Mouse (Mus musculus): ENCODE measurements at regions not wholly inside any gene's neighbourhood (a gene's known extent, or its start where the extent isn't known, plus 50 kb on each side); places are given as distances from the start of the nearest gene placed in this dataset.

DNA sequence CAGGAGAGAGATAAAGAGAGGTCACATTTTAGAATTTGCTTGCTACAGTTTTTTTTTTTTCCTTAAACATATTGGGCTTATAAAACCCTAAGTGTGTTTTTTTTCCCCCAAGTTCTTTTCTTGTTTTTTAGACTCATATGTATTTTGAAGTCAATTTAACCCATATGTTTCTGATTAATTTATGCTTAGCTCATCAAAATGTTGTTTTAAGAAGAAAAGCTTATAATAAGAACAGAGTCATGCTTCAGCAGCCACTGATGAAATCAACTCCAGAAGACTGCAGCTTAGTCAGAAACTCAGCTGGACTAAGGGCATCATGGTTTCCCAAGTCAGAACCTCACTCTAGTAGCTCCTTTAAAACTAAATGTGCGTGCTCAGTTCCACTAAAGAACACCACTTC, 454.7 kb upstream of the Jag1 start:
- H3K9ac ChIP-seq (replicated peaks): no peak overlapping the region
- no peaks in the 10 kb centered on the region for H3K36me3 ChIP-seq
- H3K27me3 ChIP-seq: no peaks in the 10 kb centered on the region
- no peak overlapping the region for H3K4me2 ChIP-seq
- no peak overlapping the region for H3K27ac ChIP-seq
- ATAC-seq (ENCODE audit: insufficient number of reproducible peaks, insufficient read depth, low FRiP score, low TSS enrichment, low read depth): no peak
- H3K4me3 ChIP-seq (replicated peaks): no peak overlapping the region
- H3K9me3 ChIP-seq: no peaks in the 10 kb centered on the region
- H3K4me1 ChIP-seq (replicated peaks): no peaks in the 10 kb centered on the region
- 78% methylated on average over 1 of the region's 1 CpGs for WGBS

DNA sequence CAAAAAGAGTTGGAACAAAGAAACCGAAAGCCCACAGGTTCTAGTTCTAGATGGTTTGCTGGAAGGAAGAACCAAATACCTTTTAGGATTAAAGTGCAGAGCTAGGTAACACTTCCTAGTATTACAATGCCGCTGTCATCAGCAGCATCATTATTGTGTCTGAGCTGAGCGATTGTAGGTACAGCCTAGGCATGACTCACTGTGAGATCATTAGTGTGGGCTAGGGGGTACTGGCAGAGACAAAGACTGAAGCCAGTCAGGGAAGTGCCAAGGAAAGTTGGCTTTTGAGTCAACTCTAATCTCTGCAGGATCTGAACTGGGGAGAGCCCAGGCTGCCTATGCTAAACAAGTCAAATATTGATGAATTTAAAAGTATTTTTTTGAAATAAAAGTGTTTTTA, 450.2 kb upstream of the Jag1 start:
- no peak overlapping the region for H3K4me2 ChIP-seq
- H3K27ac ChIP-seq: no peak overlapping the region
- WGBS: 94% methylated on average over 3 of the region's 3 CpGs
- ATAC-seq (ENCODE audit: insufficient number of reproducible peaks, insufficient read depth, low FRiP score, low TSS enrichment, low read depth): no peak
- H3K4me1 ChIP-seq (replicated peaks): no peaks in the 10 kb centered on the region
- no peaks in the 10 kb centered on the region for H3K9me3 ChIP-seq
- H3K27me3 ChIP-seq: no peaks in the 10 kb centered on the region
- H3K36me3 ChIP-seq: no peaks in the 10 kb centered on the region
- no peak overlapping the region for H3K4me3 ChIP-seq (replicated peaks)
- no peak overlapping the region for H3K9ac ChIP-seq (replicated peaks)

DNA sequence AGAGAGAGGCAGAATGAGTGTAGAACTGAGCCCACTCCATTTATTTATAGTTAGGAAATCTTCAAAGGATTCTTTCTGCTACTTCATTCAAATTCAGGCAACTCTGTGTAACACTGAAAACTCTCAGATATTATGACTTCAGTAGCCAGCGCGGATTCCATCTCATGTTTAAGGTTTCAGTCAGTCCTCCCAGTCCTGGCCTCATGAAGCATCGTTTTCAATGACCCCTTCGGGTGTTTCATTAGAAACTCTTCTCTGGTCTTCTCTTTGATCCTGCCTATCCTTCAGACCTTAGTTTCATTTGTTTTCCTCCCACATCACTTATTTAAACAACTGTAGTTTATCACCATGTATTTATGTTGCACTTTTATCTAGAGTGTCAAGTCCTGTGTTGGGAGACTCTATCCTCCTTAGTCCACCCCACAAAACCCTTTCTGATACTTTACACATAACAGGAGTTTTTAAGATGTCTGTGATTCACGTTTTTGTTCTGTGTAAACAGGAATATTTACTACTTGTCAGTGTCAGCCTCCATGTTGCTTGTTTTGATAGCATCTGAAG, 447.7 kb upstream of the Jag1 start:
- no peaks in the 10 kb centered on the region for H3K27me3 ChIP-seq
- no peaks in the 10 kb centered on the region for H3K9me3 ChIP-seq
- WGBS: 45% methylated on average over 5 of the region's 5 CpGs
- no peak for ATAC-seq (ENCODE audit: insufficient number of reproducible peaks, insufficient read depth, low FRiP score, low TSS enrichment, low read depth)
- H3K4me1 ChIP-seq (replicated peaks): no peaks in the 10 kb centered on the region
- no peak overlapping the region for H3K4me2 ChIP-seq
- no peaks in the 10 kb centered on the region for H3K36me3 ChIP-seq
- H3K4me3 ChIP-seq (replicated peaks): no peak overlapping the region
- no peak overlapping the region for H3K9ac ChIP-seq (replicated peaks)
- no peak overlapping the region for H3K27ac ChIP-seq

DNA sequence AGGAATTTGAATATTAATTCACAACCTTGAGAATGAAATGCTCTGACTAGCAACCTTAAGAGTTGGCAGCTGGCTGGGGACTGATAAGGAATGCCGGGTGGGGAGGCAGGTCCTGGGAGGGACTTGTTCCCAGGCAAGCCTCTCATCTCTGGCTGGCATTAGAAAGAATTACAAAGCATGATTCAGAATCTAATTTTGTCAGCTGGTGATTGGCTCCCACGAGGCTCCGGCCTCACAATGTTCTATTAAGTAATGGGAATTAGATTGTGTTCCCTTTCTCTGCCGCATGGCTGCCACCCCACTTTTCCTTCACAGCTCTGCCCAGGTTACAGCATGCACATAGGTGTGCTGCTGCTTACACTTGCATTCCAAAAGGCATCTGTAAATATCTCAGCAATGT, 443.9 kb upstream of the Jag1 start:
- H3K27me3 ChIP-seq: no peaks in the 10 kb centered on the region
- WGBS: 62% methylated on average over 4 of the region's 4 CpGs
- H3K4me1 ChIP-seq (replicated peaks): no peaks in the 10 kb centered on the region
- ATAC-seq (ENCODE audit: insufficient number of reproducible peaks, insufficient read depth, low FRiP score, low TSS enrichment, low read depth): no peak
- H3K27ac ChIP-seq: no peak overlapping the region
- H3K4me2 ChIP-seq: no peak overlapping the region
- H3K9ac ChIP-seq (replicated peaks): no peak overlapping the region
- no peaks in the 10 kb centered on the region for H3K36me3 ChIP-seq
- H3K9me3 ChIP-seq: no peaks in the 10 kb centered on the region
- no peak overlapping the region for H3K4me3 ChIP-seq (replicated peaks)

DNA sequence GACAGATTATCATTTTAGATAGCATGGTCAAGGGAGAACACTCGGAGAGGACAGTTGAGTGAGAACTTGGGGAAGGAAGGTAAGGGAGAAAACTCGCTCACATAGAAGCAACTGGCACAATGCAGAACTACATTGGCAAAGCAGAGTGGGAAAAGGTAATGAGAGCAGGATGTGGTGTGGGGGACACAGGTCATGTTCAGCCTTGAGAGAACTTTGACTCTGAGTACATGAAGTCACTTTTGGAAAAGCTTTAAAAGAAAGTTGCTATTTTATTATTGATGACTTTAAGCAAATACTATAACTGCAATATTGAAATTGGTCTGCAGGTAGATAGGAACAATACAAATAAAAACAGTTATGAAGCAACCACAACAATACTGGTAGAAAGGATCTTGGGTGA, 437.4 kb upstream of the Jag1 start:
- no peak for ATAC-seq (ENCODE audit: insufficient number of reproducible peaks, insufficient read depth, low FRiP score, low TSS enrichment, low read depth)
- Histone ChIP-seq H3K9ac (replicated peaks) (no peak overlapping the region), H3K27me3 (no peaks in the 10 kb centered on the region), H3K4me3 (replicated peaks) (no peak overlapping the region), H3K27ac (no peak overlapping the region), H3K4me1 (replicated peaks) (peaks cover 4% of the 10 kb centered on the region; the same call in 1 of the 2 replicates), H3K9me3 (no peaks in the 10 kb centered on the region), H3K4me2 (no peak overlapping the region), H3K36me3 (no peaks in the 10 kb centered on the region)
- 83% methylated on average over 2 of the region's 2 CpGs for WGBS

DNA sequence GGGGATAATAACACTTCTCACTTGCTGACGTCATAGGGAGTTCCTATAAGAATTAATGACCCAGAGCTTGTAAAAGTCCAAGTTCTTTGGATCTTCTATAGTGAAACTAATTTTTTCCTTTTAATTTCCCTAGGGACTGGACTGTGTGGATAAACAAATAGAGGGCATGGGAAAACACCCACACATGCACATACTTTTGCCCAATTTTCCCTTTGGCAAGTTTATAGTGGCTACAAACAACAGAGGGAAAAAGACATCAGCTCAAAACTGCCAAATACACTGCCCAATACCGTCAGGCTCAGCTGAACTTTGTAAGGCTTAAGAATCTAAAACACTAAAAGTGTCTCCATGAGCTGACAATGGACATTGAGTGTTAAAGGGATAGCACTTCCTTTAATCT, 420.1 kb upstream of the Jag1 start:
- no peaks in the 10 kb centered on the region for H3K9me3 ChIP-seq
- no peaks in the 10 kb centered on the region for H3K27me3 ChIP-seq
- H3K4me2 ChIP-seq: no peak overlapping the region
- H3K36me3 ChIP-seq: no peaks in the 10 kb centered on the region
- H3K4me1 ChIP-seq (replicated peaks): peaks cover 5% of the 10 kb centered on the region; the same call in 1 of the 2 replicates
- no peak overlapping the region for H3K4me3 ChIP-seq (replicated peaks)
- 49% methylated on average over 2 of the region's 2 CpGs for WGBS
- no peak overlapping the region for H3K27ac ChIP-seq
- no peak overlapping the region for H3K9ac ChIP-seq (replicated peaks)
- ATAC-seq (ENCODE audit: insufficient number of reproducible peaks, insufficient read depth, low FRiP score, low TSS enrichment, low read depth): no peak

DNA sequence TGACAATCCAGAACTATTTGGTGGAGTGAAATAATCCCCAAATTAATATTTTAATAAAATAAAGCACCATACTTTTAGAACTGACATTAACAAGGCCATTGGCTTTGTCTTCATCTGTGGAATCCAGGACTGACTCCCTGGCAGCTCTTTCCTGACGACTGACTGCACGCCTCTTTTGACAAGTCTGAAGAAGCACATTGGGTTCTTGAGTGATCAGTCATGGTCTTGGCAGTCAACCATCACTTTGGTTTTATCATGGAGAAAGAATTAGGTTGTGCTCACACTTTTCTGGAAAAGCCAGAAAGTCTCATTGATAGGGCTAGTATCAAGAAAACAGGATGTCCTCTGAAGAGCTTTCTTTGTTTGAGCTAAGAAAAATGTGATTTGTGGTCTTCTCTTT, 399.8 kb upstream of the Jag1 start:
- ATAC-seq (ENCODE audit: insufficient number of reproducible peaks, insufficient read depth, low FRiP score, low TSS enrichment, low read depth): no peak
- H3K4me2 ChIP-seq: no peak overlapping the region
- H3K27me3 ChIP-seq: 0 out of 2 replicates have a peak, but pooled peaks cover 2% of the 10 kb centered on the region
- no peaks in the 10 kb centered on the region for H3K36me3 ChIP-seq
- H3K27ac ChIP-seq: no peak overlapping the region
- 86% methylated on average over 2 of the region's 2 CpGs for WGBS
- H3K9ac ChIP-seq (replicated peaks): no peak overlapping the region
- H3K4me3 ChIP-seq (replicated peaks): no peak overlapping the region
- H3K9me3 ChIP-seq: no peaks in the 10 kb centered on the region
- no peaks in the 10 kb centered on the region; the same call in 1 of the 2 replicates for H3K4me1 ChIP-seq (replicated peaks)

DNA sequence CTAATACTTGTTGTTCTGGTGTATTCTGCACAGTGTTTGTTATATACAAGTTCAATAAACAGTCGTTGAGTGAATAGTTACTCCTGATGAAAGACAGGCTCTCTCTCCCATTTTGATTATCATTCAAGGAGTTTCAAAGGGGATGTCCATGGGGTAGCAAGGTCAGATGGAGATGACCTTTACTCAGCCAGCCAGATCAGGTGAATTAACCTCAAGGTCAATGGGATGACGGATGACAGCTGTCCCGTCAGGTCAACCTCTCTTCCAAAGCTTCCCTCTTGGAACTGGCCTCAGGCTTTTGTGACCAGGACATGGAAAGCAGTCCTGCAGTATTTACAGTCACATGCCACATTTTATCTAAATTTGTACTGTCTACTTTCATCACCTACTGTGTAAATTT, 398.6 kb upstream of the Jag1 start:
- Histone ChIP-seq H3K9ac (replicated peaks) (no peak overlapping the region), H3K27me3 (0 out of 2 replicates have a peak, but pooled peaks cover 2% of the 10 kb centered on the region), H3K4me2 (no peak overlapping the region), H3K4me3 (replicated peaks) (no peak overlapping the region), H3K36me3 (no peaks in the 10 kb centered on the region), H3K4me1 (replicated peaks) (no peaks in the 10 kb centered on the region; the same call in 1 of the 2 replicates), H3K27ac (no peak overlapping the region), H3K9me3 (no peaks in the 10 kb centered on the region)
- WGBS: 42% methylated on average over 3 of the region's 3 CpGs
- ATAC-seq (ENCODE audit: insufficient number of reproducible peaks, insufficient read depth, low FRiP score, low TSS enrichment, low read depth): no peak

DNA sequence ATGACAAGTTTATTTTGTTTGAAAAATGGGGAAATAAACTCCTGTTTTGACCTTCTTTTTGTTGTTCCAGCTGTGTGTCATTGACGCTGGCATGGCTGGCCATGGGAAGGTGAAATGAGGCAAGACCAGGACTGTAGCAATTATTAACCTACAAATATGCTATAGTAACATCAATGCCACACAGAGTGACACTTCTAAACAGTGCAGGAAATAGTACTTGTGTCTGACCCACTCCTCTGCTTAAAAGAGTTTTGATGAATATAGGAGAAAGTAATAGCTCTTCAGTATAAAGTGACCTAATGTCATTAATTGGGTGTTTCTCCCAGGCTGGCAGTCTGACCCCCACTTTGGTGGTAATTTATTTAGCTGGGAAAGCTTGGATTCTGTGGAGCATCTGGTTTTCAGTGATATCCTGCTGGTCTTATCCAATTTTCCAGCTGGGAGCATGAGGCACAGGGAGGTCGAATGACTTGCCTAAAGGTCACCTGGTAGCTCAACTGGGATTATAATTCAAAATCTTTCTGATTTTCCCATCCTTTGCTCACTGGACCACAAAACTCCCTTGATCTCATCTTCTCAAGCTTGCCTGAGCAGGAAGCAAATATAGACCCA, 397.6 kb upstream of the Jag1 start:
- Histone ChIP-seq H3K4me3 (replicated peaks) (no peak overlapping the region), H3K4me2 (no peak overlapping the region), H3K27me3 (0 out of 2 replicates have a peak, but pooled peaks cover 2% of the 10 kb centered on the region), H3K9ac (replicated peaks) (no peak overlapping the region), H3K36me3 (no peaks in the 10 kb centered on the region), H3K4me1 (replicated peaks) (no peaks in the 10 kb centered on the region; the same call in 1 of the 2 replicates), H3K9me3 (no peaks in the 10 kb centered on the region), H3K27ac (no peak overlapping the region)
- ATAC-seq (ENCODE audit: insufficient number of reproducible peaks, insufficient read depth, low FRiP score, low TSS enrichment, low read depth): no peak
- 13% methylated on average over 2 of the region's 2 CpGs for WGBS

DNA sequence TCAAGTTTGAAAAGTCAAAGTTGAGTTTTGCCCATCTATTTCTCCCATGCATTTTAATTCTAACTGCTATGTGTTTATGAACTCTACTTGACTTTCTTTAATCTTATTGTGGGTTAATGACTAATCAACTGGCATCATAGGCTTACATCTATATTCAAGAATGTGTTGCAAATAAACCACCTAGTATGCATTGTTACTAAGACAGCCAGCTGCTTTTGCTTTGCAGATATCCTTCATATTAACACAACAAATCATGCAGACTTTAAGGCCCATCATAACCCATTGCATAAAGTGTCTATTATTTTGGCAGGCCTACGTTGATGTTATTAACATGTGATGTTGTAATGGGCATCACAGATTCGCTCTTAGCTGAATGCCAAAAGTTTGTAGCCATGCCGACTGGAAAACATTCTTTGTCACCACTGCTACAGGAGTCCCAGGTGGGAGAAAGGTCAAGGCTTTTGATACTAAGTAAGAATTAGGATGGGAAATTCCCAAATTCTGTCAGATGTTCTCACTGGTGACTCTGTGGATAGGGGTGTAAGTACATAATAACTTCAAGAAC, 394.3 kb upstream of the Jag1 start:
- H3K36me3 ChIP-seq: no peaks in the 10 kb centered on the region
- 0 out of 2 replicates have a peak, but pooled peaks cover 3% of the 10 kb centered on the region for H3K9me3 ChIP-seq
- H3K4me1 ChIP-seq (replicated peaks): no peaks in the 10 kb centered on the region; the same call in 1 of the 2 replicates
- 80% methylated on average over 3 of the region's 3 CpGs for WGBS
- H3K9ac ChIP-seq (replicated peaks): no peak overlapping the region
- H3K4me2 ChIP-seq: no peak overlapping the region
- H3K27me3 ChIP-seq: 0 out of 2 replicates have a peak, but pooled peaks cover 2% of the 10 kb centered on the region
- H3K27ac ChIP-seq: no peak overlapping the region
- no peak overlapping the region for H3K4me3 ChIP-seq (replicated peaks)
- ATAC-seq (ENCODE audit: insufficient number of reproducible peaks, insufficient read depth, low FRiP score, low TSS enrichment, low read depth): no peak

DNA sequence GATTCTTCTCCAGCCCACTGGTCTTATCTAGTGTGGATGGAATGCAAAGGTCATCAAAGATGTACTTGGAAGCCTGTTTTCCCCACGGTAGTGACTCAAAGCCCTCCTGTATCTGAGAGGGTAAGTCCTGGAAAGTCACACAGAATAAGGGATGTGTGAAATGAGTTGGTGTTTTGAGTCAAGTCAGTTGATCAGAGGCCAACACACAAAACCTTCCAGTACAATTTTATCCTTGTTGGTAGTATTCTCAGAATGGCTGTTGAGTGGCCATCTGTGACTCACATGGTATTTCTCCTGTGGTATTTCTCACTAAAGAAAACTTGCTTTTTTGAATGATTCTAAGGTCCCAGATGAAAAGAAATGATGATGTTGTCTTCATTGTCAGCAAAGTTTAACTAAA, 384.8 kb upstream of the Jag1 start:
- Histone ChIP-seq H3K9me3 (no peaks in the 10 kb centered on the region), H3K36me3 (no peaks in the 10 kb centered on the region), H3K4me3 (replicated peaks) (no peak overlapping the region), H3K4me2 (no peak overlapping the region), H3K27ac (no peak overlapping the region), H3K4me1 (replicated peaks) (no peaks in the 10 kb centered on the region), H3K9ac (replicated peaks) (no peak overlapping the region), H3K27me3 (no peaks in the 10 kb centered on the region)
- WGBS: 81% methylated on average over 1 of the region's 1 CpGs
- ATAC-seq (ENCODE audit: insufficient number of reproducible peaks, insufficient read depth, low FRiP score, low TSS enrichment, low read depth): no peak

DNA sequence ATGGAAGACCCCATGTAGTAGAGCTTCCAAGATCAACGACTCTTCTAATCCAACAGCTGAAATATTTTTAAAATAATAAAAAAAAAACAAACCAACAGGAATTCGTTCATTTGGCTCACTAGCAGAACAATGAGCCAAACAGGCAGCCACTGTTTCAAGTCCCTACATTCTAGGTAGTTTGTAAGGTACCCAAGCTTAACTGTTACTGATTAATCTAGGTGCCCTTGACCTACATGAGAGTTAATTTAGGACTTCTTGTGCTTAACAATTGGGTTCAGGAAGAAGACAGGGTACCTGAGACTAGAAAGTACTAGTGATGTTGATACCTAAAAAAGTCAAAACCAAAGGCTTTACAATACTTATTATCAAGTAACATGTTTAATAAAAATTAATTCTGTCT, 381.2 kb upstream of the Jag1 start:
- Histone ChIP-seq H3K36me3 (no peaks in the 10 kb centered on the region), H3K9ac (replicated peaks) (no peak overlapping the region), H3K9me3 (no peaks in the 10 kb centered on the region), H3K27ac (no peak overlapping the region), H3K4me2 (no peak overlapping the region), H3K27me3 (no peaks in the 10 kb centered on the region), H3K4me3 (replicated peaks) (no peak overlapping the region), H3K4me1 (replicated peaks) (no peaks in the 10 kb centered on the region)
- WGBS: 76% methylated on average over 2 of the region's 2 CpGs
- ATAC-seq (ENCODE audit: insufficient number of reproducible peaks, insufficient read depth, low FRiP score, low TSS enrichment, low read depth): no peak
